Mouse (Mus musculus) T-helper 1 cell (primary cell): Measurements from ENCODE around the gene Clstn2.

Experiments
- in situ Hi-C: fragments of 300-600 bp; cut with MboI, MseI; formaldehyde crosslinking; loops from one replicate; pipeline ENCODE4 v1.15.1; 2025; ENCODE audit warnings: high pct_unique_total_duplicates

Clstn2 gene

GRCm38 (mm10) chr9:98032573-98033272 lies at the start of gene Clstn2:
Gene Clstn2, minus strand, starts transcription at chr9:98033181.
- in situ Hi-C loops, result loop anchor here (5.0 kb wide), 1 partner anchor 640 kb away; no protein-coding TSS in a partner anchor

- in situ Hi-C loops, result no loop called here
Measured at GRCm38 (mm10) chr9:98067767-98068166, 34.8 kb upstream of the Clstn2 start.

DNA sequence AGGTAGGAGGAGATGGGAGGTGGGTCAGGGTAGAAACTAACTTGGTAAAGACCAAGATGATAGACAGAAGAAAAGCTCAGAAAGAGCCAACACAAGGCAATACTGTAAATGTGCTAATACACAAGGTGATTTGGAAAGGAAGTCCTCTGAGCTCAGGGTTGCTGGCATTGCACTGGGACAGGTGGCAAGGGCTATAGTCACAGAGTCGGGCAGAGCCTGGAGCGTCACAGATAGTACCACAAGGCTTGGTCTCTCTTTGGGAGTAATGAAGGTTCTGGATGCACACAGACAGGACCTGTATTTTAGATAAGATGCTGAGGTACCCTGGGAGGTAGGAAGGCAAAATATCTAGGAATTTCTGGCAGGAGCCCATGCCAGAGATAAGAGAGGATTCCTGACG lies 28.7 kb upstream of the Clstn2 start:
- in situ Hi-C loops, result no loop called here

DNA sequence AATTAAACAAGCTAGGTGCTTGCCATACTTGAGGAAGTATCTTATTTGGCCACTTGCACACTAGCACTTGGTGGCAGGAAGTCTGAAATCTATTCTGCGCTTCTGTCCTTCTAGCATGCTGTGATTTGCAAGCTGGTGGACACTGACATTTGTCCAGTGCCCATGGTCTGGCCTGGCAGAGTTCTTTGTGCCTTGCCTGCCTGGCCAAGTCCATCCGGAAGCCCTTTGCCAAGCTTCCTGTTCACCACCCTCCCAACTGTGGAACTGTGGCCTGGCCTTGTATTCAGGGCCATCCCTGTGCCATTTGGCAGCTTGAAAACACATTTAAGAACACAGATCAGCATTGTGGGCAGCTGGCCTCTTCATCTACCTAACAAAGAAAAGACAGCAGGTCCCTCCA lies 24.3 kb upstream of the Clstn2 start:
- in situ Hi-C loops, result no loop called here

GRCm38 (mm10) chr9:98051343-98051742 lies 18.4 kb upstream of the Clstn2 start:
- in situ Hi-C loops, result no loop called here

DNA sequence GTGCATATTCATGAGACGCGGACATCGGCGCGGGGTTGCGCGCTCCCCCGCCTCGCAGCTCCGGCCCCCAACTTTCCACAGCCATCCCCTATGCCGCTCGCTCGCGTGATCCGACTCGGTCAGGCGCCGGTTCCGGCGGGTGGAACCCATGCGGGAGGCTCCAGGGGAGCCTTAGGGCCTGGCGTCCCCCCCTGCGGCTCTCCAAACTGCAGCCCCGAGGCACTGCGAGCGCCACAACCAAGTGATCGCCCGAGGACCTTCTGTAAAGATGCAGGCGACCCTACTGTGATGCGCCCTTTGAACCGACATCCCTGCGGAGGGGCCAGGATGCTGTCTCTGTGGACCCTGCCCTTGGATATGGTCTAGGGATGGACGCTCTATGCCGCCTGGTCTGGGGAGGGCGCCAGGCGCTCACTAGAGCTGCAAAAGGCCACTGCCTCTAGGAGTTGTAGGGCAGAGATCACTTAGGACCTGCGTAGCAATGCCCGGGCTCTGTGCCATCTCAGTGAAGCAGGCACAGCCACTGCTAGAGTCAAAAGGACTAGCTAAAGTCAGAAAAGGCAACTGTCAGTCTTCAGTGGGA lies 383 bp upstream of the Clstn2 start:
- in situ Hi-C loops, result loop anchor here (5.0 kb wide), 1 partner anchor 639 kb away; no protein-coding TSS in a partner anchor

DNA sequence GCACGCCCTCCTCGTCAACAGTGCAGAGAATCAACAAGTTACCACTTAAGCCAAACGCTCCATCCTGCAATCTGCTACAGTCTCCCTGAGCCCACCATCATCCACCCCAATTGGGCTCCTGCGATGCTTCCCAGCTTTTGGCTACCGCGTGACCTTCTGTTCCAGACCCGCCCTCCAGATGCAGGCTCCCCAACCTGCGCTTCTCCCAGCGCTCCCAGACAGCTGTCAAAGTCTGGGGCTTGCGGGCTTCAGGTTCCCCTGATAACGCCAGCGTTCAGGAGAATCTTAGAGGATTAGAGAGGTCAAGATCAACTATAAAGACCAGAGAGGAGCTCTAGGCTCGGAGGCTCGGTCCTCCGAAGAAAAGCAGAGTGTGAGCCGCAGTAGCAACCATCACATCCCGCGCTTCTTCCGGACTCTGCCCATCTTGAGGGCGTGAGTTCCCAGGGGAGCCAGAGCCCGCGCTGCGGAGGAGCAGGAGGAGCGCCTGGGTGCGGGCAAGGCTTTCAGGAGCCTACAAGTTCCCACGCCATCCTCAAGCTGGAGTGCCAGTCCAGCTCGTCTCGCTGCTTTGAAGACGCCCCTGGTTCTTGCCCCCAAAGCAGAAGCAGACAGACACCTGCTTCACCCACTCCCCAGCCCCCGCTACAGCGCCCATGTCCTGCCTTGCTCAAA lies 946 bp downstream of the Clstn2 start:
- in situ Hi-C loops, result loop anchor here (5.0 kb wide), 1 partner anchor 640 kb away; no protein-coding TSS in a partner anchor

GRCm38 (mm10) chr9:98030715-98031114 lies 2.3 kb downstream of the Clstn2 start:
- in situ Hi-C loops, result loop anchor here (5.0 kb wide), 1 partner anchor 642 kb away; no protein-coding TSS in a partner anchor

GRCm38 (mm10) chr9:98025548-98025947 lies 7.4 kb downstream of the Clstn2 start:
- in situ Hi-C loops, result no loop called here

DNA sequence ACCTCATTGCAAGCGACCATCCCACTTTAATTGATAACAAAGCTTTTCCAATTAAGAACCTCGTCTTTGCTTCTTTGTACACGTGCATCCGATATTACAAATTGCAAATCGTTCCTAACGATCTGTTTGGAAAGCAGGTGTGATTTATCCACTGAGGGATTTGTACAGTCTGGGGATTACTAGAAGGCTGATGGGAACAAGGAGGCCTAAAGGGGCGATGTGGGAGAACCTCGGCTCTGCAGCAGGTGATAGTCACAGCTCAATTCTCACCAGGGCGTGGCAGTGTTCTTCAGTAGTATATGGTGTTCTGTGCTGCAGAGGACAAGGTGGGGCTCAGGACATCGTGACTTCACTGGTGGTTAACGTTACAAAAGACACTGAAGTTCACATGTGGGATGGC lies 9.9 kb downstream of the Clstn2 start:
- in situ Hi-C loops, result no loop called here

- in situ Hi-C loops, result no loop called here
Measured at GRCm38 (mm10) chr9:98019876-98020275, 13.1 kb downstream of the Clstn2 start.

GRCm38 (mm10) chr9:98018687-98019086 lies 14.3 kb downstream of the Clstn2 start:
- in situ Hi-C loops, result no loop called here

- in situ Hi-C loops, result no loop called here
Measured at GRCm38 (mm10) chr9:98016576-98016975, 16.4 kb downstream of the Clstn2 start.

DNA sequence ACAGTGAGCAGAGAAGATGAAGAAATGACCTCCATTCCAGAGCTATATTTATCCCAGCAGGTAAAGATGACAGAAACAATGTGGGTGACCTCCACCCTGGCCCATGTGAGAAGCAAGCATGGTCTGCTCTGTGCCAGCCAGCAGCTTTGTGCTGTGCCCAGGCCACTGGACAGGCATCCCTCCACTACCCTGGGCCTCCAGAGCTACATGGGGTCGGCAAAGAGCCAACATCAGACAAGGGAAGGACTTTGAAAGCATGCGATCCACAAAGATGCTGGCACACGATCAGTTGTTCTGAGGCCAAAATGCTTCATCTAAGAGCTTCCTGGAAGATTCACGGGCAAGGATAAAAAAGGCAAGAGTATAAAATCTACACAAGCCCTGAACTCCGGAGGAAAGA lies 36.6 kb downstream of the Clstn2 start:
- in situ Hi-C loops, result no loop called here

DNA sequence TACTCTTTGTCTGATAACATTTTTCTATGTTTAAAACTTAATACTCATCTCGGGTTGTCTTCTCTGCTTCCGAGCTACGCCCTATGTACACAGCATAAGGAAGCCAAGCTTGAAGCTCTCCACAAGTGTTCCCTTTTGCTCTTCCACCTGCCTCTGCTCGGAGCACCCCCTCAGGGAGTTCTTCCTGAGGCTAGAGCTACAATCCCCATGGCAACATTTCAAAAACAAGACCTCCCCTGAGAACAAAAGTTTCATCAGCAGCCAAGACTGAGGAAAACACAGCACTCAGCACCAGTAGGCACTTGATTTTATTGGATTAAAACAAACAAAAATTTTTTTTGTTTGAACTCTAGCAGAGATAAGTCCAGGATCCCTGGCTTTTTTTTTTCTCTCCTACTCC lies 37.3 kb downstream of the Clstn2 start:
- in situ Hi-C loops, result no loop called here

DNA sequence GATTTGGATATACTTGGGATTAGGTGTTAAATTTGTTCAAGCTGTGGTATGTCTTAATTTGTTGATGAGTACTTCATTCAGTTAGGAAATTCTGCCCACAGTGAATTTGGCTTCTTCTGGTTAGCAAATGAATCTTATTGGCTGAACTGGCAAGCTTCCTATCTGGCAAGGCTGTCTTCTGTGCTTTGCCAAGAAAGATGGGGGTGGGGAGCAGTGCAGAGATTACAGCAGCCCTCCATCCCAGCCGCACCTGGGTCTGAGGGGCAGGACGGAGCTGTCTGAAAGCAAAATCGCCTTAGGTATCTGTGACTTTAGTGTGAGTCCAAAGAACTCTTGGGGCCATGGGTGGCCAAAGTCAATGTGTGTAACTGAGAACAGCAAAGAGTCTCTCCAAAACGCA lies 40.9 kb downstream of the Clstn2 start:
- in situ Hi-C loops, result no loop called here

DNA sequence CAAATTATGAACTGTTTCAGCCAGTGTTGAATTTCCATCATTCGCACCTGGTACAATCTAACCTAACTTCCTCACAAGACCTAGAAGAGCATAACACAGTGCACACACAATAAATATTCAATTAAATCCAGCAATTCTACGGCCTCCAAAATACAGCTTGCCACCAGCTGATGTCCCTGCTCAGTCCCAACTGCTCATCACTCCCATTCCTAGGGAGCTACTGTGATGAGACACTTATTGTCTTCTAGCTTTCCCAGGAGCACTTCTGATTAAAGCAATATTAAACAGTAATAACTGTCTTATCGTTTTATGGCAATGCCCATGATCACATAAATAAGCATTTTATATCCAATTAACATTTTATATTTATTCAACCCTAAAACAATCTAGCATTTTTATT lies 55.6 kb downstream of the Clstn2 start:
- in situ Hi-C loops, result no loop called here

- in situ Hi-C loops, result loop anchor here (25.0 kb wide), 1 partner anchor 1712 kb away; no protein-coding TSS in a partner anchor
Measured at GRCm38 (mm10) chr9:97974801-97975347, 58.1 kb downstream of the Clstn2 start.

DNA sequence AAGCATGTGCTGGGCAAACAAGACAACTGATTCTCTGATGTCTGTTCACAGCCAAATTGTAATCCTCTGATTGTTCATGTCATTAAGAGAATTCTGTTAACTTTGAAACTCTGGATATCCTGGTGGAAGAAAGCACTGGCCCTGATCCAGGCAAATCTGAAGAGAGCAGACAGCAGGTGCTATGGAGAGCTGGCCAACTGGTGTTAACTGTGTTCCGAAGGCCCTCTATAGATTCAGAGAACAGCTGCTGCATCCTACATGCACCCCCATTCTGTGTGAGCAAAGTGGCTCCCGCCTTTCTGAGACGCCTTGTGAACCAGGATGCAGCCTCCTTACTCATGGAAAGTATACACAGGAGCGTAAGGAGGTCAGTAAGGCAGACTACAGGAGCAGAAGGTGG lies 66.3 kb downstream of the Clstn2 start:
- in situ Hi-C loops, result loop anchor here (25.0 kb wide), 1 partner anchor 1721 kb away; no protein-coding TSS in a partner anchor

- in situ Hi-C loops, result loop anchor here (25.0 kb wide), 1 partner anchor 1730 kb away; no protein-coding TSS in a partner anchor
Measured at GRCm38 (mm10) chr9:97957508-97957907, 75.5 kb downstream of the Clstn2 start.

GRCm38 (mm10) chr9:97956407-97957106 lies 76.4 kb downstream of the Clstn2 start:
- in situ Hi-C loops, result loop anchor here (25.0 kb wide), 1 partner anchor 1731 kb away; no protein-coding TSS in a partner anchor
